Mouse (Mus musculus): ENCODE results near the gene Mthfd1l. TPM values are rescaled to one million over a fixed set of nuclear protein-coding genes. Genes with fewer than 3 reads are reported as not detected.

The Mthfd1l gene
- polyA plus RNA-seq, 1 experiment, result 5.6 TPM

- Histone ChIP-seq H3K4me3 (ENCODE audit: insufficient read depth, low read length) (no peak overlapping the region), H3K27ac (ENCODE audit: insufficient read depth, low read depth, low read length) (no peak overlapping the region), H3K4me1 (ENCODE audit: control insufficient read depth, insufficient read depth, low read length) (0 out of 2 replicates have a peak, but pooled peaks cover 3% of the 10 kb centered on the region)
- TF ChIP-seq POLR2A (IDR thresholded peaks at IDR 0.05; ENCODE audit: borderline replicate concordance, low read depth, low read length) (no peak), CTCF (IDR thresholded peaks at IDR 0.05; ENCODE audit: low read depth, low read length) (no peak)
These were observed 64.1 kb downstream of the Mthfd1l start for GRCm38 (mm10) chr10:4037066-4037465.

GRCm38 (mm10) chr10:4038576-4038975 is 65.7 kb downstream of the Mthfd1l start:
- no peak for TF ChIP-seq POLR2A (IDR thresholded peaks at IDR 0.05; ENCODE audit: borderline replicate concordance, low read depth, low read length)
- no peak for TF ChIP-seq CTCF (IDR thresholded peaks at IDR 0.05; ENCODE audit: low read depth, low read length)
- Histone ChIP-seq H3K4me1 (ENCODE audit: control insufficient read depth, insufficient read depth, low read length) (0 out of 2 replicates have a peak, but pooled peaks cover 3% of the 10 kb centered on the region), H3K27ac (ENCODE audit: insufficient read depth, low read depth, low read length) (no peak overlapping the region), H3K4me3 (ENCODE audit: insufficient read depth, low read length) (no peak overlapping the region)

- Histone ChIP-seq H3K4me3 (ENCODE audit: insufficient read depth, low read length) (no peak overlapping the region), H3K4me1 (ENCODE audit: control insufficient read depth, insufficient read depth, low read length) (0 out of 2 replicates have a peak, but pooled peaks cover 1% of the 10 kb centered on the region)
These were observed 68.8 kb downstream of the Mthfd1l start for GRCm38 (mm10) chr10:4041691-4042090.

GRCm38 (mm10) chr10:4044421-4044820 is 71.5 kb downstream of the Mthfd1l start:
- H3K4me1 ChIP-seq (ENCODE audit: control insufficient read depth, insufficient read depth, low read length), result no peaks in the 10 kb centered on the region
- H3K4me3 ChIP-seq (ENCODE audit: insufficient read depth, low read length), result no peak overlapping the region
- H3K27ac ChIP-seq (ENCODE audit: insufficient read depth, low read depth, low read length), result no peak overlapping the region
- TF ChIP-seq CTCF (IDR thresholded peaks at IDR 0.05; ENCODE audit: low read depth, low read length), result no peak
- TF ChIP-seq POLR2A (IDR thresholded peaks at IDR 0.05; ENCODE audit: borderline replicate concordance, low read depth, low read length), result no peak

More at GRCm38 (mm10) chr10:4041691-4042090, 68.8 kb downstream of the Mthfd1l start:
- no peak overlapping the region for H3K27ac ChIP-seq (ENCODE audit: insufficient read depth, low read depth, low read length)
- TF ChIP-seq POLR2A (IDR thresholded peaks at IDR 0.05; ENCODE audit: borderline replicate concordance, low read depth, low read length) (no peak), CTCF (IDR thresholded peaks at IDR 0.05; ENCODE audit: low read depth, low read length) (peak; percentile 75)

GRCm38 (mm10) chr10:4046496-4046895 is 73.6 kb downstream of the Mthfd1l start:
- Histone ChIP-seq H3K4me3 (ENCODE audit: insufficient read depth, low read length) (no peak overlapping the region), H3K27ac (ENCODE audit: insufficient read depth, low read depth, low read length) (no peak overlapping the region), H3K4me1 (ENCODE audit: control insufficient read depth, insufficient read depth, low read length) (no peaks in the 10 kb centered on the region)
- TF ChIP-seq CTCF (IDR thresholded peaks at IDR 0.05; ENCODE audit: low read depth, low read length) (no peak), POLR2A (IDR thresholded peaks at IDR 0.05; ENCODE audit: borderline replicate concordance, low read depth, low read length) (no peak)

GRCm38 (mm10) chr10:4047666-4048065 is 74.7 kb downstream of the Mthfd1l start:
- H3K4me1 ChIP-seq (ENCODE audit: control insufficient read depth, insufficient read depth, low read length), result no peaks in the 10 kb centered on the region
- H3K27ac ChIP-seq (ENCODE audit: insufficient read depth, low read depth, low read length), result no peak overlapping the region
- no peak for TF ChIP-seq CTCF (IDR thresholded peaks at IDR 0.05; ENCODE audit: low read depth, low read length)
- no peak for TF ChIP-seq POLR2A (IDR thresholded peaks at IDR 0.05; ENCODE audit: borderline replicate concordance, low read depth, low read length)
- no peak overlapping the region for H3K4me3 ChIP-seq (ENCODE audit: insufficient read depth, low read length)

GRCm38 (mm10) chr10:4050236-4050635 is 77.3 kb downstream of the Mthfd1l start:
- Histone ChIP-seq H3K4me3 (ENCODE audit: insufficient read depth, low read length) (no peak overlapping the region), H3K4me1 (ENCODE audit: control insufficient read depth, insufficient read depth, low read length) (no peaks in the 10 kb centered on the region), H3K27ac (ENCODE audit: insufficient read depth, low read depth, low read length) (no peak overlapping the region)
- TF ChIP-seq POLR2A (IDR thresholded peaks at IDR 0.05; ENCODE audit: borderline replicate concordance, low read depth, low read length) (no peak), CTCF (IDR thresholded peaks at IDR 0.05; ENCODE audit: low read depth, low read length) (no peak)

GRCm38 (mm10) chr10:4052711-4053110 is 79.8 kb downstream of the Mthfd1l start:
- no peaks in the 10 kb centered on the region for H3K4me1 ChIP-seq (ENCODE audit: control insufficient read depth, insufficient read depth, low read length)
- H3K27ac ChIP-seq (ENCODE audit: insufficient read depth, low read depth, low read length), result no peak overlapping the region
- no peak for TF ChIP-seq POLR2A (IDR thresholded peaks at IDR 0.05; ENCODE audit: borderline replicate concordance, low read depth, low read length)
- TF ChIP-seq CTCF (IDR thresholded peaks at IDR 0.05; ENCODE audit: low read depth, low read length), result no peak
- no peak overlapping the region for H3K4me3 ChIP-seq (ENCODE audit: insufficient read depth, low read length)

GRCm38 (mm10) chr10:4053278-4054061 is 80.6 kb downstream of the Mthfd1l start:
- no peak overlapping the region for H3K4me3 ChIP-seq (ENCODE audit: insufficient read depth, low read length)
- TF ChIP-seq POLR2A (IDR thresholded peaks at IDR 0.05; ENCODE audit: borderline replicate concordance, low read depth, low read length), result no peak
- TF ChIP-seq CTCF (IDR thresholded peaks at IDR 0.05; ENCODE audit: low read depth, low read length), result no peak
- no peaks in the 10 kb centered on the region for H3K4me1 ChIP-seq (ENCODE audit: control insufficient read depth, insufficient read depth, low read length)
- no peak overlapping the region for H3K27ac ChIP-seq (ENCODE audit: insufficient read depth, low read depth, low read length)

- H3K4me3 ChIP-seq (ENCODE audit: insufficient read depth, low read length), result no peak overlapping the region
- no peak overlapping the region for H3K27ac ChIP-seq (ENCODE audit: insufficient read depth, low read depth, low read length)
- no peaks in the 10 kb centered on the region for H3K4me1 ChIP-seq (ENCODE audit: control insufficient read depth, insufficient read depth, low read length)
- TF ChIP-seq POLR2A (IDR thresholded peaks at IDR 0.05; ENCODE audit: borderline replicate concordance, low read depth, low read length) (no peak), CTCF (IDR thresholded peaks at IDR 0.05; ENCODE audit: low read depth, low read length) (no peak)
These were observed 81.7 kb downstream of the Mthfd1l start for GRCm38 (mm10) chr10:4054589-4054988.

Measured in bone marrow macrophage, adult 2 months (primary cell).